Mouse (Mus musculus) macrophage (primary cell): Measurements from ENCODE around the gene Mmel1. TPM values are rescaled to one million over a fixed set of nuclear protein-coding genes. Genes with fewer than 3 reads are reported as not detected.

ENCODE experiments used
- H3K27ac ChIP-seq: fragments of 350-480 bp; formaldehyde crosslinking; 2 replicates; pipeline ENCODE4 v1.9.0; 2021
- H3K36me3 ChIP-seq: fragments of 350-480 bp; formaldehyde crosslinking; 2 replicates; pipeline ENCODE4 v1.9.0; 2021; ENCODE audit errors: inconsistent target
- H3K4me3 ChIP-seq: fragments of 350-480 bp; formaldehyde crosslinking; 2 replicates; pipeline ENCODE4 v1.9.0; 2021; ENCODE audit errors: inconsistent target
- H3K79me2 ChIP-seq: fragments of 350-480 bp; formaldehyde crosslinking; 2 replicates; pipeline ENCODE4 v1.9.0; 2021; ENCODE audit errors: inconsistent target
- WGBS: methylation state at CpG from one replicate; pipeline ENCODE4 v1.1.7; 2026; ENCODE audit warnings: inconsistent platforms; ENCODE audit not compliant: missing documents; 5-methylcytosine and 5-hydroxymethylcytosine counted together
- polyA plus RNA-seq: library from polyadenylated mRNA; stranded (reverse); fragments of 250-400 nt; gene quantifications from 3 replicates; pipeline ENCODE4 v1.2.4, GENCODE M21; 2018; ENCODE audit warnings: inconsistent platforms

Mmel1 gene
- polyA plus RNA-seq, 1 experiment from 2014 or later: not detected

GRCm38 (mm10) chr4:154855721-154856479 is 13.5 kb upstream of the Mmel1 start:
- Histone ChIP-seq H3K27ac (no peak overlapping the region), H3K79me2 (no peaks in the 10 kb centered on the region), H3K4me3 (no peak overlapping the region), H3K36me3 (no peaks in the 10 kb centered on the region)
- WGBS: 1% methylated on average over 104 of the region's 110 CpGs

- Histone ChIP-seq H3K4me3 (no peak overlapping the region), H3K36me3 (no peaks in the 10 kb centered on the region), H3K27ac (no peak overlapping the region), H3K79me2 (no peaks in the 10 kb centered on the region)
- 23% methylated on average over 9 of the region's 9 CpGs for WGBS
Measured at GRCm38 (mm10) chr4:154856480-154856837, 12.9 kb upstream of the Mmel1 start.

DNA sequence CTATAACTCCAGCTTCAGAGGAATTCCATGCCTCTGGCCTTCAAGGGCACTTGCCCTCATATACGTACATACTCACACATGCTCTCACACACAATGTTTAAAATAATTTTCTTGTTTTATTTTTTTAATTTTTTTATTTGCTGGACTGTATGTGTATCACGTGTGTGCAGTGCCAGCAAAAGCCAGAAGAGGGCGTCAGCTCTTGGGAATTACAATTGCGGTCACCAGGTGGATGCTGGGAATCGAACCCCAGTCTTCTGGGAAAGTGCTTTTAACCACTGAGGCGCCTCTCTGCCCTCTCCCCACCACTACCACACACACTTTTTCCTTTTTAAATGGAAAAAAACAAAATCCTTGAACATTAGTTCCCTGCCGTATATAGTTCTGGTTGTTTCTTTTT is 12.5 kb upstream of the Mmel1 start:
- 90% methylated on average over 7 of the region's 7 CpGs for WGBS
- Histone ChIP-seq H3K36me3 (no peaks in the 10 kb centered on the region), H3K79me2 (no peaks in the 10 kb centered on the region), H3K4me3 (no peak overlapping the region), H3K27ac (no peak overlapping the region)

DNA sequence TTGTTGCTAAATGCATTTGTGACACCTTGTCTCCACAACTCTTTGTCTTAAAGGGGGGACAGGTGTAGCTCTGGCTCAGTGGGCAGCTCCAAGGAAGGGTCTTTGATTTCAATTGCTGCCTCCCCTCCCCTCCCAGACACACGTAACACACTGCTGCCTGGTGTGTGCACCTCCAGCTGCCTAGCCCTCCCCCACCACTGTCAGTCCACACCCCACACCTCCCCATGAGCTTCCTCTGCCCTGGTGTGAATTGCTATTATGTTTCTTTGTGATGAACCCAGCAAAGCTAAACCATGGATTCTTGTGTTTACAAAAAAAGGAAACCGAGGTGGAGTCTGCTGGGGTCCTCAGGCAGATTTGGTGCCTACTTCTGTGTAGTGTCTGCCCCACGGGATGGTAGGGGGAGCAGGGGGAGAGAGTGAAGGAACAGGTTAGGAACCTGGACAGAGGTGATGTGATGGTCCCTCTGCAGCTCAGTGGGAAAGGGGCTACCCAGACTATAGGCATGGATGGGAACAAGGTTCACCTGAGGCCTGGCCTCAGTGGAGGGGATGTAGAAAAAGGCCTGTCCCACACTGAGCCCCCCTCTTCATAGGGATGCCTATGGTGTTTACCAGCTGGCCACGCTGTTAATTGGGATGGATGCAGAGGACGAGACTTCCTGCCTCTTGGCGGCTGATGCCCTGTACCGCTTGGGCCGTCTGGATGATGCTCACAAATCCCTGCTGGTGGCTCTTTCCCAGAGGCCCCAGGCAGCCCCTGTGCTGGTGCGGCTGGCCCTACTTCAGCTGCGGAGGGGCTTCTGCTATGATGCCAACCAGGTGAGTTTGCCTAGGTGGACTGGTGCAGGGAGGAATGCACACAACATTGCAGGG is 11.8 kb upstream of the Mmel1 start:
- WGBS: 86% methylated on average over 9 of the region's 10 CpGs
- no peak overlapping the region for H3K27ac ChIP-seq
- H3K79me2 ChIP-seq: no peaks in the 10 kb centered on the region
- no peak overlapping the region for H3K4me3 ChIP-seq
- H3K36me3 ChIP-seq: no peaks in the 10 kb centered on the region

DNA sequence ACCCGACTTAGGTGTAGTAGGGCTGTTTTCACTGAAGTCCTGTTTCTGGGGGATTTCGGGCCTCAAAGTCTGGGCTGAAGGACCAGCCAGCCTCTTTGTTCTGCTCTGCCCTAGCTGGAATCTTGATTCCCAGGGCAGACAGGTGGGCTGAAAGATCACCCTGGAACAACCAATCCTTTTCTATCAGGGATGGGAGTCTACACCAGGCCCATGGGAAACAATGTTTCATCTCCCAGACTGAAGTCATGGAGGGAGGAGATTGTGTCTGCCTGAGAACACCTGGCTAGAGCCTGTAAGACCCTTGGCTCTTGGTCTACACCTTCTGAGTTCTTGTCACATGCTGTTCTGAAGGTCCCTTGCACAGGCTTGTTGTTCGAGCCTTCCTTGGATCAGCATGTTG is 10.8 kb upstream of the Mmel1 start:
- WGBS: 73% methylated on average over 3 of the region's 3 CpGs
- Histone ChIP-seq H3K36me3 (no peaks in the 10 kb centered on the region), H3K27ac (no peak overlapping the region), H3K79me2 (no peaks in the 10 kb centered on the region), H3K4me3 (no peak overlapping the region)

DNA sequence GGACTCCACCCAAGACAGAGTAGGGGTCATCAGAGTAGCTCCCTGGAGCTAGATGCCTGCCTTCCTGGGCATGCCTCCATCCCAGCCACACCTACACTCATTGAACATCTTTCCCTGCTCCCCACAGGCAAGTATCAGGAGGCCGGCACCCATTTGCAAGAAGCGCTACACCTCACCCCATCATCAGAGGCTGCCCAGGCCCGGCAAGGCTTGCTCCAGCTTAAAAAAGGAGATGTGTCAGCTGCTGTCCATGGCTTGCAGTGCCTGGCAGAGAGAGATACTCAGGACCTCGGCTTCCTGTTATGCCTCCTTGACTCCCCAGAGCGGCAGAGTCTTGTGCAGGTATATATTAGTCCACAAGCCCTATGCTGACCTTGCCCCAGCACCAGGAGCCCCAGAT is 7.4 kb upstream of the Mmel1 start:
- Histone ChIP-seq H3K79me2 (no peaks in the 10 kb centered on the region), H3K27ac (no peak overlapping the region), H3K4me3 (no peak overlapping the region), H3K36me3 (no peaks in the 10 kb centered on the region)
- 77% methylated on average over 5 of the region's 5 CpGs for WGBS

DNA sequence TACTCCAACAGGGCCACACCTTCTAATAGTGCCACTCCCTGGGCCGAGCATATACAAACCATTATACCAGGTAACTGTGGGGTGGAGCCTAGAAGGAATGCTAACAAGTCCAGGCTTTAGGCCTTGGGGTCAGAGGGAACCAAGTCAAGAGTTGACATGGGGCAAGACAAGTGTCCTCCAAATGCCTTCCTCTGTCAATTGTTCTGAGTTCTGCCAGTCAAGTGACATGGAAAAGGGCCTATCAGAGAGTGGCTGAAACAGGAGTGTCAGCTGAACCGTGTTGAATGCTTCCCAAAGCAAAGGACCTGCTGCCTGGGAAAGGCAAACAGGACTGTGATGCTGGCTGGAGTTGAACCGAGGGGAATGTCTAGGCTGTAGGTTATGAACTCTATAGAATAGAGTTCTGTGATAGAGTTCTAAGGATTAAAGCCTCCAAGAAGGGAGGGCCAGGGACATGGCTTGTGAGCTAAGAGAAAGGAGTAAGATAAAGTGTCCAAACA is 5.9 kb upstream of the Mmel1 start:
- H3K79me2 ChIP-seq: no peaks in the 10 kb centered on the region
- 88% methylated on average over 3 of the region's 3 CpGs for WGBS
- no peak overlapping the region for H3K4me3 ChIP-seq
- H3K27ac ChIP-seq: no peak overlapping the region
- no peaks in the 10 kb centered on the region for H3K36me3 ChIP-seq

GRCm38 (mm10) chr4:154864271-154864771 is 5.1 kb upstream of the Mmel1 start:
- Histone ChIP-seq H3K79me2 (no peaks in the 10 kb centered on the region), H3K4me3 (peak overlapping the region; percentile 10), H3K36me3 (no peaks in the 10 kb centered on the region), H3K27ac (no peak overlapping the region)
- 6% methylated on average over 18 of the region's 18 CpGs for WGBS

DNA sequence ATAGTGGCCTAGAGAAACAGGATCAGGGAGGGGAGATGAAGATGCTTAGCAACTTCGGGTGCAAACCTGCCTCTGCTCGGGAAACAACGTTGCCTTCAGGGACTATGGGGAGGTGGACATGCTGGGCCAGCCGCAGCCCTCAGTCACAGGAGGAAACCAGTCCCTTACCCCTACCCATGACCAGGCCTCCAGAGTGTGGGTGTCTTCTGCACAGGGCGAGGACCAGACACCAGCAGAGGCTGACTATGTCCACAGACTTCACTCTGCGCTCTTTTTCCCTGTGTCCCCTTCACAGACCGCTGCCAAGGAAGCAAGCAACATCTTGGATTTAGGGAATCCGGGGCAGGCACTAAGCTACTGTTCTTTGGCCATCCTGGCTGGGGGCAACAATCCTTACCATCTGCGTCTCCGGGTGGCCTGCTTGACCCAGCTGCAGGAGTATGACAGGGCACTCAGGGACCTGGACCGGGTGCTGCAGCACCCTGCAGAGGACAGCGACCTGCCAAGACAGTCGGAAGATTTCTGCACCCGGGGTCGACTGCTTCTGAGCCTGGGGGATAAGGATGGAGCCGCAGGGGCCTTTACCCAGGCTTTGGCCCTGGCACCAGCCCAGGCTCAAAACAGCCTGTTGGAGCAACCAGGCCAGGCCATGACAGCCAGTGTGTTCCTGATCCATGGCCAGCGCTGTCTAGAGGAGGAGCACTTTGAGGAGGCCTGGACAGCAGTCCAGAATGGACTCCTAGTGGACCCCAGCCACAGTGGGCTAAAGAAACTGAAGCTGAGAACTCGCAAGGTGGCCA is 4.2 kb upstream of the Mmel1 start:
- 92% methylated on average over 18 of the region's 18 CpGs for WGBS
- Histone ChIP-seq H3K79me2 (no peaks in the 10 kb centered on the region), H3K4me3 (no peak overlapping the region), H3K27ac (no peak overlapping the region), H3K36me3 (no peaks in the 10 kb centered on the region)

- Histone ChIP-seq H3K4me3 (no peak overlapping the region), H3K79me2 (no peaks in the 10 kb centered on the region), H3K27ac (no peak overlapping the region), H3K36me3 (no peaks in the 10 kb centered on the region)
- 94% methylated on average over 5 of the region's 5 CpGs for WGBS
Measured at GRCm38 (mm10) chr4:154866391-154866790, 3.0 kb upstream of the Mmel1 start.

DNA sequence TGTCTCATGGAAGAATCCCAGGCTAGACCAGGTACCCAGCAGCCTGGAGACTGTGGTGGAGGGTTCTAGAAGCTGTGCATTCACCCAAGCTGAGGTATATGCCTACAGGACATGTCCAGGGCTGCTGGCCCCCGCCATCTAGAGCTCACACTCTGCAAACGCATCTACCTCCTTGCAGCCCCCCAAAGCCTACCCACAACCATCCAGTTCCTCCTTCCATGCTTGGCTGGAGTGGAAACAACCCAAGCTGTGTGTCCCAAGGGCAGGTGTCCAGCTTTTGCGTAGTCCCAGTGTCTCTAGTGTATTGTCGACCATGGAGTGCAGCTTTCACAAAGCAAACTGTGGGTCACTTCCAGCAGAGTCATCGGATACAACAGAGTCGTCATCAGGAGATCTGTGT is 2.1 kb upstream of the Mmel1 start:
- WGBS: 86% methylated on average over 6 of the region's 6 CpGs
- Histone ChIP-seq H3K79me2 (no peaks in the 10 kb centered on the region), H3K36me3 (no peaks in the 10 kb centered on the region), H3K27ac (no peak overlapping the region), H3K4me3 (no peak overlapping the region)

GRCm38 (mm10) chr4:154870721-154871120 is 1.3 kb downstream of the Mmel1 start:
- 91% methylated on average over 4 of the region's 4 CpGs for WGBS
- H3K27ac ChIP-seq: no peak overlapping the region
- no peaks in the 10 kb centered on the region for H3K79me2 ChIP-seq
- H3K4me3 ChIP-seq: no peak overlapping the region
- no peaks in the 10 kb centered on the region for H3K36me3 ChIP-seq

DNA sequence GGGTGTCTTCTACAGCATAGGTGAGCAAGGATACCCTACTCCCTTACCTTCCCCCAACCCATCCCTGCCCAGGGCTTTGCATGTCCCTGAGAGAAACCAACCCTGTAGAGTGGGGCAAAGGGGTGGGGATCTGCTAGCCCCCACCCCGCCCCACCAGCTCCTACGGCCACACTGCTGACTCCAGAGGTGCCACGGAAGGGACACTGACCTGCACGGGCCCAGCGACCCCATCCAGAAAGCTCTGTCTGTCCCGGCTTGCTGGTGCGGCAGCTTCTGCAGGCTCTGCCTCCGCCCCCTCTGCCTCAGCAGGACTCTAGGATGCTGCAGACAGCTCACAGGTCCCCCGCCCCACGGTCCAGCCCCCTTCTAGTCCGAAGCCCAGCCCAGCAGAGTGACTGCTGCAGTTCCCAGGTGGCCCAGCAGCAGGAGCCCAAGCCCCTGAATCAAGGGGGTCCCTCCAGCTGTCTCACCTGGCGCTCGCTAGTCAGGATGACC is 2.4 kb downstream of the Mmel1 start:
- WGBS: 35% methylated on average over 13 of the region's 13 CpGs
- H3K4me3 ChIP-seq: no peak overlapping the region
- no peaks in the 10 kb centered on the region for H3K79me2 ChIP-seq
- H3K36me3 ChIP-seq: no peaks in the 10 kb centered on the region
- H3K27ac ChIP-seq: no peak overlapping the region

DNA sequence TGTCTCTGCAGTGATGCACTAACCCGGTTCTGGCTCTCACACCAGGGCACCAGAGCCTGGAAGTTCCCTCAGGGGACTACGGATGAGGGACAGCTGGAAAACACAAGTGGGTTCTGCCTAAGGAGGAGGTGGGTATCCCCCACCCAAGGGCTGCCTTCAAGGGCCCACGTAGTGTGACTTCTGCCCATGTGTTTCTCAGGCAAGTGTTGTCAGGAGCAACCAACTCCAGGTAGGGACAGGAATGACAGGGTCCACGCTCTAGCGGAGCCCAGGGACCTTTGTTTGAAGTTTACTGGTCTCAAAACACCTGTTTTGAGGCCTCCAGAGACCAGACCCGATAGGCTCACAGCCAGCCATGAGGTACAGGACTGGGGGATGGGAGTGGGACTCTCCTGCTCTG is 3.8 kb downstream of the Mmel1 start:
- Histone ChIP-seq H3K27ac (no peak overlapping the region), H3K4me3 (no peak overlapping the region)
- WGBS: 87% methylated on average over 6 of the region's 6 CpGs

More for the DNA sequence above, 3.8 kb downstream of the Mmel1 start:
- Histone ChIP-seq H3K79me2 (no peaks in the 10 kb centered on the region), H3K36me3 (no peaks in the 10 kb centered on the region)
